14 mouse cellular contexts compared by ENCODE assay signal in the genomic region with DNA sequence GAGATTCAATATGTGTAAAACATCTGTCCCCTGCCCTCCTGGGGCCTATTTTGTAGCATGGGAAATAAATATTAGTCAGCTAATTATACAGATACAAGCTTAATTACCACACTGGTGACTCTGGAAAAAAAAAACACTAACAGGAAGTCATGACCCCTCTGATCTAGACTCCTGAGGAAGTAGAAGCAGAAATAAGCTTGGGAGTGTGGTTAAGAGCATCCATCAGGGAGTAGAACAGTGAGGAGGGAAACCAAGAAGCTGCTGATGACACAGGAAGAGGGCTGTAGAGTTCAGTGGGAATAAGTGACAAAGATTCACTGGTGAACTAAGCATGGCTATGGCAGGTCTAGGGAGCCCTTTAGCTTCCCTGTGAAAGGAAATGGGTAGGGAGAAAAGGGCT.
"Had no signal": no experiment of that assay in that cellular context is flagged by ENCODE, and none has a peak within 500 bp of the region (broad histone marks: within the 10 kb centered on the region; RNA-seq: fewer than 3 reads in every experiment).

No protein-coding gene starts in this region.

- DNase-seq: liver, postnatal 0 days; lung, adult 2 months; lung, postnatal 14 days; lung, postnatal 36 days; midbrain, embryonic 14.5 days; retina, postnatal 1 day; right cerebral cortex, adult 18-20 months; right cerebral cortex, postnatal 25 days; right cerebral cortex, postnatal 4 days; spleen, adult 18-20 months; thymus, adult 2 months; thymus, postnatal 25 days had no signal

- ATAC-seq: liver, postnatal 0 days; lung, postnatal 0 days; midbrain, embryonic 16.5 days had no signal
